Mouse (Mus musculus): Measurements from ENCODE around the gene Dab1.
A peak's percentile ranks its signal among the peaks of the same experiment; 100 is the strongest.

The Dab1 gene

DNA sequence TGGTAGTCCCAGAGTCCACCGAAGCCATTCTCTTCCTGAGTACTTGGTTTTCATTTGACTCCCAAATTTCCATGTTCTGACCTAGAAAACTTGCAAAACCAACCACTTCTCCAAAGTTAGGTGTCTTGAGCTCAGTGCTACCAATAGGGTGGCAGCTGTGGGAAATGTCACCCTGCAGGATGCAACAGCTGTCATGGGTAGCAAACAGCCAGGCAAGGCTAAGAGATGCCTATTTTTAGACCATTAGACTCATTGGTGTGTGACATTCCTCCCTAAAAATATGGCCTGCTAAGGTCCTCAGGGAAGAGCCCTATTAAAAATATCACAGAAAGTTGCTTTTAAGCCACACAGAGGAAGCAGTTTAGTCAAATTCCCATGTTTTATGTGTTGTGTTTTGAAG, 829.0 kb downstream of the Dab1 start:
- DNase-seq (ENCODE audit: extremely low spot score): no peak

DNA sequence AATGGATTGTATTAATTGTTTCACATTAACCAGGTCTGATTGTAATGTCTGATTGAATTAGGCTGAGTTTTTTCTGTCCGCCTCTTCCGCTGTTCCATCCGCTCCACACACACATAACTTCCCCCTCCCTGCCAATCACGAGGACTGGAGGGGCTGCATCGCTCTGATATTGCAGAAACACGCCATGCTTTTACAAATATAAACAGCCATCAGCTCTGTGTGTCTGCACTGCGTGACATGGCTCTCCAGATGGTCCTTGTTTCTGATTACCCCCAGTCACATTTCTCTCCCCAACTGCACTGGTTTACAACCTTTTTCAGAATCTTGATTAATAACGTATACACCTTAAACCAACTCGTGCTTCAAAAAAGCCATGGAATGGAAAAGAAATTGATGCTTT, 831.5 kb downstream of the Dab1 start:
- no peak for DNase-seq (ENCODE audit: extremely low spot score)

DNA sequence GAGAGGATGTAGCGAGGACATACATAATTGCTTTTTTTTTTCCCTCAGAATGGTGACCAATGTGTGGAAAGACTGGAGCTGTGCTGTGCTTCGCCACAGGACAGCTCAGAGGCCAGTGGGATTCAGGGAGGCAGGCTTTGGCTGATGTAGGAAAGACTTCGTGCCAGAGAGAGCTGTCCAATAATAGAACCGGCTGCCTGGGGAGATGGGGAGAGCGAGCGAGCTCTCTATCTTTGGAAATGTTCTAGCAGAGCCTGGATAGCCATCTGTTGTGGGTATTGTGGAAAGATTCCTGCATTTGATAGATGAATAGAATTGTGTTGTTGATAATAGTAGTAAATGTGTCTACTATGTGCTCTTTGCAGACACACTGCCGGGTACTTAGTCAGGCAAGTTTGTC, 833.4 kb downstream of the Dab1 start:
- DNase-seq (ENCODE audit: extremely low spot score): no peak

DNA sequence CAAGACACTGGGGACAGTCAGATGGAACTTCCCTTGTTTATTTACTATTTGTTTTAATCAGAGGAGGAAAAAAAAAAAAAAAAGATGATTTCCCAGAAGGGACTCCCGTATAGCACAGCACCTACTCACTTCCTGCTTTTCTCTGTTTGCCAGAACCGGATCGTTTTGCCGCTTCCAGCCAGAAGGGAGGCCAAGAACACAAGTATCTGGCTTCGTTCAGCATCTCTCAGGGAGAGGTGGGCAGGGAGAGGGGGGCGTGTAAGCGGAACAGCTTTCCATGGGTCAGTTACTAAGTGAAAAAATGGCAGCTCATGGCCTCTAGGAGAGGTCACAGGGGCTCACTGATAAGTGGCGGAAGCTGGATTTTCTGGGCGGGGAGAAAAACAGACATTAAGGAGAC, 836.0 kb downstream of the Dab1 start:
- no peak for DNase-seq (ENCODE audit: extremely low spot score)

DNA sequence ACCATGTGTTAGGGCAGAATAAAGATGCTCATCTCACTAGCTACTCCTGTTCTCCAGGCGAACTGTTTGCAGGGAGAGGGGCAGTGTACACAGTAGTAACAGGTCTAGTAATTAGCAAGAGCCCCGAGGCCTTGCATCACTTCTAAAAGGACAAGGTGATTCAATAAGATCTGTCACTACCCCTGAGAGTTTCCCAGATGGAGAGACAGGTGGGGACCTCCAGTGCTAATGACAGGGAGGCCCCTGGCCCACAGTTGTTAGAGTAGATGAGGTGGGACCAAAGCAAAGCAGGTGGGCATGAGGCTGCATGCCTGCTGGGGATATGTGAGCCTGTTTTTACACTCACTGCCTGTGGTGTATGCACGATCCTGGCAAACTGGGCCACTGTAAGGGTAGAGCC, 836.6 kb downstream of the Dab1 start:
- DNase-seq (ENCODE audit: extremely low spot score): no peak

DNA sequence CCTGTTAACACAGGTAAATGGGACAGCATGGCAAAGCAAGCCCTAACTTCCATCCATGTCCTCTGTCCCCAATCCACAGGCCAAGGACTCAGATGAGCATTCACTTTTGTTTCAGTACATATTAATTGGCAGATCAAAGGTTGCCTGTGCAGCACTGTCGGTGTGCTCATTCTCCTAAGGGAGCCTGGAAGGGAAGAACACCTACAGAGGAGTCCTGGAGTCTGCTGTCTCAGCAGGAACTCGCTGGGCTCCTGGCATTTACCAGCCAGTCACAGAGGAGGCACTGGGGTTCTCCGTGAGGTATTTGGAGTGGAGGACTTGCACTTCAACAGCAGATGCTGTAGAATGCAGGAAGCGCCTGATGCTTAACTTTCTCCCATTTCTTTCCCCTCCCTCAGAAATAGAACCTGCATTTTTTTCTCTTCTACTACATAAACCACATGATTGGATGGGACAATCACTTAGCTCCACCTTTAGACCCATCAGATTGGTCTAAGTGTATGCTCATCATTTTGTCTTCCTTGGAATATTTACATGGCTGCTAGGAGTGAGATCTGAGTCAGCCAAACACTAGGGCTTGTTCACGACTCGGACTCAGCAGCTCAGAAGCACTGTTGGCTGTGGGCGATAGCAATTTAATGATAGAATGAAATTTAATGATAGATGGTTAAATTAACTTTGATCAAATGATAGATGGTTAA, 837.2 kb downstream of the Dab1 start:
- no peak for DNase-seq (ENCODE audit: extremely low spot score)

DNA sequence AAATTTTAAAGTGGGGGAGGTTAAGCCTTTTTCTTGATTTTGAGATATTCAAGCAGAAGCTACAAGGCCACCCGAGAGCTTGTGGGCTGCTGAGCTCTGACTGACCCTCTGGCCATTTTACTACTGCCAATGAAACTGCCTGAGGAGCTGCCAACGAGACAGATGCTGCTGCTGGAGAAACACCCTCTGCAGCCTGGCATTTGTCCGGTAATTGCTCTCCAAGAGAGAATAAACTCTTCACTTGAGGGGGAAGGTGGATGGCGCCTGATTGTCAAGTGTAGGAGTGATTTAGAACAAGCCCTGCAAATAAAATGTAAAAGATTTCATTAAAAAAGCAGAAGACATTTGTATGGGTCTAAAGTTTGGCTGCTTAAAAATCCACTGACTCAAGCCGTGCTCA, 839.6 kb downstream of the Dab1 start:
- DNase-seq (ENCODE audit: extremely low spot score): no peak

DNA sequence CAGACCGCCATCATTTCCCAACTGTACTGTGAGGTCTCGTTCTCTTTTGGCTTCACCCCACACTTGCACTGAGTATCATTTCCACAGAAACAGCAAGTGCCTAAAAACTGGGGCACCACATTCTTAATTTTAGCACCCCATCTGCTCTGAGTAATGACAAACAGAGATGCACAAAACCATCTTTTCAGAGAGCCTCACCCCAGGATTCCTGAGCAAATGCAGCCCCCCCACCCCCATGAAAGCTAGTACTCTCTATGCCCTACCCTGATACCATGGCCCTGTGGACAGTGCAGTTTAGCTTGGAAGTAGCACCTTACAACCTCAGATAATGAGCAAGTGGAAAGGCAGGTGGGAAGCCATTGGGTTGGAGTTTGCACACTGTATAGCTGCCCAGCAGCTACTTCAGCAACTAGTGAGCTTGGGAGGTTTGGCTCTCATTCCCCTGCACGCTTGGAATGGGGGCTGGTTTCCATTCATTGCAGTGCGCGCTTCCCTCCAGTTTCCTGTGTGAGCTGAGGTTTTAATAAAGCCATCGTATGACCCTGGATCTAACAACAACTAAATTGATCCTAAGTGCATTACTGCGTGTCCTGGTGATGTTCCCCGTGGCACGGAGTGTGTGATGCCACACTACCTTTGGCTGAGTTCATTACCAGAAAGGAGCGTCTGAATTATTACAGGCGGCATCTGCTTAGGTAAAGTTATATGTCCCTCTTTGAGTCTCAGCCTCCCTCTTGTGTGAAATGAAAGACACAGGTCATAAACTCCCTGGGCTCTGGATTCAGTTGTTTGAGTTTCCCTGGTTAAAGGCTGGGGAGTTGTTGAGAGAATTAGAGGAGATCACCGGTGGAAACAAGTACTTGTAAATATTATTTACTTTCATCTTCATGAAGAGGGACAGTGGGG, 842.2 kb downstream of the Dab1 start:
- no peak for DNase-seq (ENCODE audit: extremely low spot score)

DNA sequence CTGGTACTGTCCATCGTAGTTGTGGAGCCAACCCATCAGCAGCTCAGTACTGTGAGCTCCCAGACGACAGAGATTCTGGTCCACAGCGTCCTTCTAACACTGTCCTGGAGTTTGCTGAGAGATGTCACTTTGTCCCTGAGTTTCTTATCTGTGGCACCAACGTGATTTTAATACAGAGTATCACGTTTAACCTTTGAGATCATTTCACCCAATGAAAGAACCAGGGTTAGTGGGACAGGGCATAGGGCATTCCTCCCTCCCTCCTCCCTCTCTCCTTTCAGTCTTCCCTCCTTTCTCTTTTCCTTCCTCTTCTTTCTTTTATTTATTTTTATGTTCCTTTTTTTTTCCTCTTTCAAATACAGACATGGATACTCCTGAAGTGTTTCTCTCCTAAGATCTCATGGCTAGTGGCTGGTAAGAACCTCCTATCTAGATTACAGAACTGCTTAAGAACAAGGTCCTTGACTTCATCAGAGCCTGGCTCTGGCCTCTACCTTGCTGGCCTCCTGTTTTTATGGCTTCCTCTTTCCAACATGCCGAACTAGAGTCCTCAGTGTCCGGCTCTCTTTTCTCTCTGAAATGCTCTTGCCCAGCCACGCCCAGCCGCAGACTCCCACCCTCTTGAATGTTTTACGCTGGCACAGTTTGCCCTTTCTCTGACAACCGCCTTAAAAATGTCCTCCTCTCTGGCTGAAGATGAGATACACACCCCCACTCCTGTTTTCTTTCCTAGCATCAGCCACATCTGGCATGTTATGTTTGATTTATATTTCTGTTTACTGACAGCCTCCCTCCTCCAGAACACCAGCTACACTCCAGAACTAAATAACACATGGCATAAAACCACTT, 844.0 kb downstream of the Dab1 start:
- no peak for DNase-seq (ENCODE audit: extremely low spot score)

DNA sequence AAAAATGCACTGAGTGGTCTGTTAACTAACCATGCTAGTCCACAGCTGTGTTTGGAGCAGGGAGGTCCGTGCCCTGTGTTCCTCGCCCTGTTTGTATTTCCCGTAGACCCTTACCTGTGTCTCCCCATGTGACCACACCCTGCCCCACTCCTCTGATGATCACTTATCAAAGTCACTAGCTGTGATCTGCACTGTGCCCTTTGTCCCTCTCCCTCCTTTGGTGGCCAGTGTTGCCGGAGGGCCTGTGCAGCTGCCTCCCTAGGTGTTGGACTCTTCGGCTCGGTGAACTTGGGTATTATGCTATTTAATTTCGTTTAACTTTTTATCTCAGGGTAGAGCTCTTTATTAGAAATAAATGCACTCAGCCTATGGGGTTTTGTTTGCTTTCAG, 844.6 kb downstream of the Dab1 start:
- no peak for DNase-seq (ENCODE audit: extremely low spot score)

DNA sequence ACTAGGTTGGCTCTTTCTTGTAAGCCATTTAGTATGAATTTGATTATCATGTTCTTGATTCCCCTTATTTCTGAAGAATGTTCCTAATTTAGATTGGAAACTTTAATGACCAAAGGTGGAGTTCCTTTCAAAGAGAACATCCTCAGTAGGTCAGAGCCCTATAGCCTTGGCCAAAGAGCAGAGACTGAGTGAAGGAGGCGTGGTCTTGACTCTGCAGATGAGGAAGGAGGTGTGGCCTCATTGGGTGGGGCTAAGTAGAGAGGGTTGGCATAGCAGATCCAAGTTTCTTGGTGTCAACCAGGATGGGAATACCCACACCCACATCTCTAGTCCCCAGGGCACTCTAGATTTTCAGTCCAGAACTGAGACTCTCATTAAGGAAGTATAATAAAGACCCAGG, 846.4 kb downstream of the Dab1 start:
- DNase-seq (ENCODE audit: extremely low spot score): no peak

DNA sequence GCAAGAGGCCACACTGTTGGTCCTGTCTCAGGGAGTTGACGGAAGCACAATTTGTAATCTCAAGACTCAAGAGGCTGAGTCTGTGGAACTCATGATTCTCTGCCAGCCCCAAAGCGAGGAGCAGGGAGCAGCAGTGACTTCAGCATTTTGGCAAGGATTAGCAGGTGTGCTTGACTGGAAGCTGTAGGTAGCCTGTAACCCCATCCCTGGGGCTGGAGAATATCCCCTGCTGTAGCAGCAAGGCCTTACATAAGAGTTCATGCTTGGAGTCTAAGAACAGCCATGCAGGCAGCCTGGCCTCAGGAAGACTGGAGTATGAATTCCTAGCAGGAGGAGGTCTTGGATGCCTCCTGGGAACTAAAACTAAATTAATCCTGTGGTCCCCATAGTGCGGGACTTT, 849.5 kb downstream of the Dab1 start:
- no peak for DNase-seq (ENCODE audit: extremely low spot score)

DNA sequence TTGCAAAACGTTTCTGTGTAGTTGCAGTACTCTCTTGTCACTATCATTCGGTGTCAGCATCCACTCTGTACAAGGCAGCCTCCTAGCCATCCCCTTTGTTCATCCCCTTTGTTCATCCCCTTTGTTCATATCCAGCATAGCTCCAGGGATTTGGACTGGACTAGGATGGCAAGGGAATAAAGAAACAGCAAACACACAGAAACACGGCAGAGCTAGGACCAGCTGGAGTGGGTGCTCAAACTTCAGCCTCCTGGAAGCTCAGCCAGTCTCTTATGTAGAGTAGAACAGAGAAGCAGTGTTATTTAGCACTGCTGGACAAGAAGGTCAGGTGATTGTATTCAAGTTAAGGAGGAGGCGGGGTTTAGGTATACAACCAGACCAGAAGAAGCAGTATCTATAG, 853.8 kb downstream of the Dab1 start:
- DNase-seq (ENCODE audit: extremely low spot score): no peak

DNA sequence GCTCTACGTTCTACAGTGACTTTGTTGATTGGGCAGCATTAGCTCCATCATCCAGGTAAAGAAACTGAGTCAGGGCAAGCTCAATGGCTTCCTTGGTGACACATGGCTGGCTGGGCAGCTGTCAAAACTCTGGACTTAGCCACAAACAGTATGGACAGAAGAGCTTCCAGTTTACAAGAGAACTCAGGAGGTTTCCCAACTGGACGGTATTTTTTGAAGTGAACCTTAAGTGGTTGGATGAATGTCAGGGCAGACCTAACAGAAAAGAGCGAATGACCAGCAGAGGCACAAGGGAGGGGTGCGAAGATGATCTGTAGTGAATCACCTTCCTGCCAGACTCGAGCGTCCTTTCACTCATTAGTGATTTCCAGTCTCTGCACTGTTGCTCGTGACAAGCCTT, 857.7 kb downstream of the Dab1 start:
- no peak for DNase-seq (ENCODE audit: extremely low spot score)

DNA sequence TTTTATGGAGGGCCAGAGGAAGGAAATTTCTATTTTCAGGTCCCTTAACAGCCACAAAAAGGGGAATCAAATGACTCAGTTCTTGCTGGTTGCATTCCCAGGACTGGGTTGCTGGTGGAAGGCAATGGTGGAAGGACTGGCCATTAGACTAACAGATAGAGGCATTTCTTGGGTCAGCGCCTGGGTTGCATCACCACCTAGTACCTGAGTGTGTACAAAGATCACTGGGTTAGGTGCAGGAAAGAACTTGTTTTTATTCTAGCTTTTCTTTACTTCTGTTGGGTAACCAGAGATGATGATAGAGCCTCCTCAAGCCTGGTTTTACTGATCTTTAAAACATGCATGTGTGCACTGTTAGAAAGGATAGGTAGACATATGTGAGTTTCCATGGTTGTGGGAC, 864.8 kb downstream of the Dab1 start:
- no peak for DNase-seq (ENCODE audit: extremely low spot score)

DNA sequence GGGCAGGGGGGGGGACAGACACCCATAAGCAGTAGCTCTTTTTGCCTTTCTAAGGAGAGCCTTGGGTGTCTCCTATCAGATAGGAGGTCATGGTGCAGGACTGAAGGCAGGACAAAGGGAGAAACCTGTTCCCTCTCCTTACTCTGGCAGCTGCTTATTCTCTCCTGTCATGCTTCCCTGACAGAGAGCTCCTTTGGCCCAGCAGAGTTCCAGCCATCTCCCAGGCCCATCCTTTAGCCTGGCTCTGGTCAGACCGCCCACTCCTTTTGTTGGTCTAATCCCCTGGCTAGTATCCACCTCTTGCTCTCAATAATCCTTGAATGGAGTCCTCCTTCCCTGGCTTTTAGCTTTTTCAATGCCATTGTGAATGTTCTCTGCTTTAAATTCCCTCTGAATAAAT, 878.1 kb downstream of the Dab1 start:
- DNase-seq (ENCODE audit: extremely low spot score): peak; percentile 33

DNA sequence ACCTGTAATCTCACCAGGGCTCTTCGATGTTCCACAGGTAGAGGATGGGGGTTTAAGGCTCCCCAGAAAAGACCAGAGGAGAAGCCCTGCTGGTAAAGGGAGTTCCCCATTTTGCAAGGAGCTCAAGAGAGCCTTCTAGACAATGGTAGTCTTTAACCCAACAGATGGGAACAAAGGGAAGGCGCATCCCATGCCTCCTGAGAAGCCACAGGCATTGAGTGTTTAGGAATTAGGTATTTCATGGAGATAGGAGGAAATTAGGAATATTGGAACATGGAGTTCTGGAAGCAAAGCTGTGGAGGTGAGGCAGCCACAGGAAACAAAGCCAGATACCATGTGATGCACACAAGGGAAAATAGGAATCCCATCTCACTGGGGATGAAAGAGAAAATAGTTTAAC, 881.0 kb downstream of the Dab1 start:
- DNase-seq (ENCODE audit: extremely low spot score): no peak

DNA sequence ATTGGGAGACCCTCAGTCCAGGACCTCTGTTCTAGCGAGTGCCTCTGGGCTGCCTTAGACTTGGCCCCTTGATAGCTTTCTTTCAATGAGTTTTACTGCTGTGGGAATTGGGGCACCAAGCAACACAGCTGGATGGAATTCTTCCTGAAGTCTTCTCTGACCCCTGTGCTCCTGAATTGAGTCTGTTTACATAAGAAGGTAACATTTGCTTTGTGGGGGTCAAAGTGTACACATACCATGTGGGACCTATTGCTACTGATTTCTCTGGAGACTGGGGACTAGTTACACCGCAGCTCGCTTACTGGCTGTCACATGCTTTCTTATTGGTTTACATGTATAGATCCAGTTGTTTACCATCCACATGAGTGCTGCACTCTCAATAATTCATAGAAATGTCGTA, 881.5 kb downstream of the Dab1 start:
- peak; percentile 46 for DNase-seq (ENCODE audit: extremely low spot score)

DNA sequence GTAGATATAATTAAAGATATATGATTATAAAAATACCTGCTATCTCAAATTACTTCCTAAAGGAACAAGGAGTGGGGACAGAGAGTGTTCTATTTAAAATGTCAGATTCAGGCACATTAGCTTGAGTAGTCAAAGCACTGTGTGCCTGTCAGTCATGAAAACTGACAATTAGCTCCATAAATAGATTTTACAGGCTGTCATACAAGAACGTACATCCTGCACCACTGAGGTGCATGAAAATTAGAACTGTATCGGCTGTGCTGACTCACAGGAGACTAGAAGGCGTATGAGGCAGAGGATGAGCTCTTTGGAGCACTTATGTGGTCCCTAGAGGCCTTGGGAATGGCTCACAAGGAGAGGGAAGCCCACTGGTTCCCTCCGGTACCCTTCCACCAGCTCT, 882.1 kb downstream of the Dab1 start:
- DNase-seq (ENCODE audit: extremely low spot score): no peak

DNA sequence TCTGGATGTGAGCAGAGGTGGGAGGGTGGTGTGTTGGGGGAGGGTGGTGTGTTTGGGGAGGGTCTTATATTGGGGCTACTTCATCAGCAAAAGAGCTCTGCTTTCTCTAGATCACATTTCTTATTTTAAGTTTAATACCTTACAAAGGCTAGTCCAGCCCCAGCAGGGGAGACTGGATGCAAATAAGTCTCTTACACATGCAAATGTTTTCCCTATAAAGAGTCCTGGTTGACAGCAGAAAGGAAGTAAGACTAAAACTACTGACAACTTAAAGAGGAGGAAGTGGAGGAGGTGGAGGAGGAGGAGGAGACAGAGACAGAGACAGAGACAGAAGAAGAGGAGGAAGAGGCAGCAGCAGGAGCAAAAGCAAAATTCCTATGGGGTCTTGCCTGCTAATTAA, 885.8 kb downstream of the Dab1 start:
- no peak for DNase-seq (ENCODE audit: extremely low spot score)

DNA sequence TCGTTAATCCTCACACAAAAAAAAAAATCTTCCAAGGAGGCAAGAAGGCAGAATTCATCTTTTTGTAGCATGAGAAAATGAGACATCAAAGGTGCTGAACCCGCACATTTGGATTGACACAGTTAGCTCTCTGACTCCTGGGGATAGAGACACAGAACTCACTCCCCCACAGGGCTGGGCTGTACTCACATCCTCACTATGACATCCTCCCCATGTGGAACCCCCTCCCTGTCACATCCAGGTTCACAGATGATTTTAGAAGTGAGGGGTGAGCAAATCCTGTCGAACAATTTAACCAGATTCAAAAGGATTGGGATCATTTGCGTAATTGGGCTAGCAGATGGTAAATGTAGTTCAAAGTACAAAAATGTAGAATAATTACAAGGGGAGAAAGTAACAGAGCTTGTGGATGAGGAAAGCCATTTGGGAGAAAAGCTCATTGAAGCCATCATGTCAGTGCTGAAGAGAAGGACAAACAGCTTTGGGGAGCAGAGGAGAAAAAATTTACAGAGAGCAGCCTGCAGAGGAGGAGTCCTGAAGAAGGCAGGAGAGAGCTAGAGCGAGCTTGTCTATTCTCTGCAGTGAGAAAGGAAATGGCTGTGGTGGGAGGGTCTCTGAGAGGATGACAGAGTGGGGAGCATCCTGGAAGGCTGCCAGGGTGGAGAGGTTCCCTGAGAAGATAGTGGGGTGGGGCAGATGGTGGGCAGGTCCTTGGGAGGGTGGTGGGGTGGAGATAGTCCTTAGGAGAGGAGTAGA, 890.2 kb downstream of the Dab1 start:
- DNase-seq (ENCODE audit: extremely low spot score): no peak

DNA sequence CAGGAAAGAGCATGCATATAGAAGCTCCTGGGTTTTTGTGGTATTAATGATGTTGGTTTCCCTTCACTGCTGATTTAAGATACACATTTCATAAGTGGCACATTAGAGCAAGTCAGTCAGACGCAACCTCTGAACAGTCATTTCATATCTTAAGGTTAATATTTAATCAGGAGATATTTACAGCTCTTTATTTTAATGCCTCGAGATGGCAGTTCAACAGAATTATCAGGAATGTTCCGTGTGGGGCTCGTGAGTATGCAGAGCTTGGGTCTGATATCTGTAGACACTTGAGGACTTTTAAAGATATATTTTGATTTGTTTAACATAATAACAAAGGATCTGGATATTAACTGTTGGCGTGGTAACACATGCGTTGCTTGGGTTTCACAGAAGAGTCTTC, 892.7 kb downstream of the Dab1 start:
- DNase-seq (ENCODE audit: extremely low spot score): no peak

Data from embryo, embryonic 9.5 days (tissue).